Mouse (Mus musculus): ENCODE measurements at regions not wholly inside any gene's neighbourhood (a gene's known extent, or its start where the extent isn't known, plus 50 kb on each side); places are given as distances from the start of the nearest gene placed in this dataset.

DNA sequence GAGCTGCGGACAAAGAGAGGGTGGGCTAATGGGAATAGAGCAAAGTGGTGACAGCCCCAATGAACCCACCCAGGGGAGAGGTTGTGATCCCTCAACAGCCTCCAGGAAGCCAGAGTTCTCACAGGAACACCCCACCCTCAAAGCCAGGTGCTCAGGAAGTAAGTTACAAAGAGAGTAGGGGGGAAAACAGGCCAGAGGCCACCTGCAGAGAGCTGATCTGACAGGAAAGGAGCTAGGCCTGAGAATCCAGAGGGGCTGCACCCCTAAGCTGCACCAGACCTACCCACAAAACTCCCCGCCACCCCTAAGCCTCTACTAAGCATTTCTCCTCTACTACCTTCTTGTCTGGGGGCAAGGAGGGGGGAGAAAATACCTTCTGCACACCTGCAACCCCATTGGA, 120.5 kb downstream of the Psmg1 start:
- Histone ChIP-seq H3K36me3 (replicated peaks; ENCODE audit: control insufficient read depth, insufficient read depth, low read depth, low read length) (no peaks in the 10 kb centered on the region), H3K27ac (replicated peaks; ENCODE audit: low read depth, low read length) (no peak overlapping the region), H3K4me3 (ENCODE audit: low read depth, low read length) (no peak overlapping the region), H3K4me1 (ENCODE audit: control insufficient read depth, insufficient read depth, low read length) (no peaks in the 10 kb centered on the region), H3K27me3 (ENCODE audit: control insufficient read depth, insufficient read depth, low read length) (no peaks in the 10 kb centered on the region), H3K9me3 (replicated peaks; ENCODE audit: control insufficient read depth, low read length) (no peaks in the 10 kb centered on the region), H3K4me2 (ENCODE audit: low read depth, low read length) (no peak overlapping the region), H3K9ac (replicated peaks; ENCODE audit: low read length) (no peak overlapping the region)
- ATAC-seq (replicated peaks; ENCODE audit: insufficient number of reproducible peaks, low FRiP score, low TSS enrichment, low read depth), result no peak
- DNase-seq (ENCODE audit: low spot score), result no peak
- 83% methylated on average over 2 of the region's 2 CpGs for WGBS

DNA sequence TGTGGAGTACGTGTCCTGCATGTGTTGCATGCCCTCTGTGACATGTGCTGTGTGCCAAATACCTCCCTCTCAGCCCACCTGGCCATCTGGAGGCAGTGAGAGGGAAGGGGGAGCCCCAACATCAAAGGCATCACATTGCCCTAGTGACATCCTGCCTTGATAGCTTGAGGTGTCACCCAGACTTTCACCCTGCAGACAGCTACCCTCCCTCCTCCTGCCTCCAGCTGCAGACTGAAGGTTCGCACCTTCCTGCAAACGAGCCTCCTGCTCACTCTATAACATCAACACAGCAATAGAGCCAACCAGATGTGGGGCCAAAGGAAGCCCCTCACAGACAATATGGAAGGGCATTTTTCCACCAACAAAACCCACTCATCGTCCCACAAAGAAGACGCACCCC, 121.3 kb downstream of the Psmg1 start:
- Histone ChIP-seq H3K9me3 (replicated peaks; ENCODE audit: control insufficient read depth, low read length) (no peaks in the 10 kb centered on the region), H3K27ac (replicated peaks; ENCODE audit: low read depth, low read length) (no peak overlapping the region), H3K9ac (replicated peaks; ENCODE audit: low read length) (0 out of 2 replicates have a peak overlapping the region, but pooled peaks have one; percentile 6), H3K27me3 (ENCODE audit: control insufficient read depth, insufficient read depth, low read length) (no peaks in the 10 kb centered on the region), H3K36me3 (replicated peaks; ENCODE audit: control insufficient read depth, insufficient read depth, low read depth, low read length) (no peaks in the 10 kb centered on the region), H3K4me3 (ENCODE audit: low read depth, low read length) (no peak overlapping the region), H3K4me2 (ENCODE audit: low read depth, low read length) (no peak overlapping the region), H3K4me1 (ENCODE audit: control insufficient read depth, insufficient read depth, low read length) (no peaks in the 10 kb centered on the region)
- DNase-seq (ENCODE audit: low spot score) (no peak), ATAC-seq (replicated peaks; ENCODE audit: insufficient number of reproducible peaks, low FRiP score, low TSS enrichment, low read depth) (no peak)
- WGBS, result 58% methylated on average over 5 of the region's 5 CpGs

DNA sequence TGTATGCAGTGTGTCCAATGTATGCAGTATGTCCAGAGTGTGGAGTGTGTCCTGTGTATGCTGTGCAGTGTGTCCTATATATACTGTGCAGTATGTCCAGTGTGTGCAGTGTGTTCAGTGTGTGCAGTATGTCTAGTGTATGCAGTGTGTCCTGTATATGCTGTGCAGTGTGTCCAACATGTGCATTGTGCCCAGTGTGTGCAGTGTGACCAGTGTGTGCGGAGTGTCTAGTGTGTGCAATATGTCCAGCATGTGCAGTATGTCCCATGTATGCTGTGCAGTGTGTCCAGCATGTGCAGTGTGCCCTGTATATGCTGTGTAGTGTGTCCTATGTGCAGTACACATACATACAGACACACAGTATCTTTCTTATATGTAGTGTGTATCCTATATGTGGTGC, 121.9 kb downstream of the Psmg1 start:
- no peaks in the 10 kb centered on the region for H3K9me3 ChIP-seq (replicated peaks; ENCODE audit: control insufficient read depth, low read length)
- H3K4me1 ChIP-seq (ENCODE audit: control insufficient read depth, insufficient read depth, low read length), result no peaks in the 10 kb centered on the region
- H3K36me3 ChIP-seq (replicated peaks; ENCODE audit: control insufficient read depth, insufficient read depth, low read depth, low read length), result no peaks in the 10 kb centered on the region
- H3K4me2 ChIP-seq (ENCODE audit: low read depth, low read length), result no peak overlapping the region
- H3K27me3 ChIP-seq (ENCODE audit: control insufficient read depth, insufficient read depth, low read length), result no peaks in the 10 kb centered on the region
- H3K4me3 ChIP-seq (ENCODE audit: low read depth, low read length), result no peak overlapping the region
- H3K27ac ChIP-seq (replicated peaks; ENCODE audit: low read depth, low read length), result no peak overlapping the region
- DNase-seq (ENCODE audit: low spot score) (no peak), ATAC-seq (replicated peaks; ENCODE audit: insufficient number of reproducible peaks, low FRiP score, low TSS enrichment, low read depth) (0 out of 2 replicates have a peak, but pooled peaks have one; percentile 14)
- 97% methylated on average over 1 of the region's 1 CpGs for WGBS
- no peak overlapping the region for H3K9ac ChIP-seq (replicated peaks; ENCODE audit: low read length)

DNA sequence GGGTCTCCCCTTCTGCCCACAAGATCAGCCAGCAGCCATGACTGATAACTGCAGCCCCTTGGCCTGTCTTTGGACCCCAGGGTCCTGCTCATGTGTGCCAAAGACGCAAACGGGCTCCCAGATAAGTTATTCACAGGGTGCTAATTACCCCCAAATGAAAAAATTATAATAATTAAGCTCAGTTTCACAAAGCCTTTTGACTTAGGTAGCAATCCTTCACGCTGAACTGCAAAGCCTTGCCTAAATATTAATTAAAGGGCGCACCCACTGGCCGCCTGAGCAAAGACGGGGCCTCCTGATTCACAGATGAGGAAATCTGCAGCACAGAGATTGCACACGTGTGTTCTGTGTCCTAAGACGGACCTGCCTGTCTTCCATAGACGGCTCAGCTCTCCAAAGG, 123.2 kb downstream of the Psmg1 start:
- Histone ChIP-seq H3K27me3 (ENCODE audit: control insufficient read depth, insufficient read depth, low read length) (no peaks in the 10 kb centered on the region), H3K4me3 (ENCODE audit: low read depth, low read length) (no peak overlapping the region), H3K9ac (replicated peaks; ENCODE audit: low read length) (no peak overlapping the region), H3K27ac (replicated peaks; ENCODE audit: low read depth, low read length) (no peak overlapping the region), H3K36me3 (replicated peaks; ENCODE audit: control insufficient read depth, insufficient read depth, low read depth, low read length) (no peaks in the 10 kb centered on the region), H3K4me1 (ENCODE audit: control insufficient read depth, insufficient read depth, low read length) (no peaks in the 10 kb centered on the region), H3K9me3 (replicated peaks; ENCODE audit: control insufficient read depth, low read length) (no peaks in the 10 kb centered on the region), H3K4me2 (ENCODE audit: low read depth, low read length) (no peak overlapping the region)
- no peak for DNase-seq (ENCODE audit: low spot score)
- WGBS, result 78% methylated on average over 9 of the region's 9 CpGs
- no peak for ATAC-seq (replicated peaks; ENCODE audit: insufficient number of reproducible peaks, low FRiP score, low TSS enrichment, low read depth)

DNA sequence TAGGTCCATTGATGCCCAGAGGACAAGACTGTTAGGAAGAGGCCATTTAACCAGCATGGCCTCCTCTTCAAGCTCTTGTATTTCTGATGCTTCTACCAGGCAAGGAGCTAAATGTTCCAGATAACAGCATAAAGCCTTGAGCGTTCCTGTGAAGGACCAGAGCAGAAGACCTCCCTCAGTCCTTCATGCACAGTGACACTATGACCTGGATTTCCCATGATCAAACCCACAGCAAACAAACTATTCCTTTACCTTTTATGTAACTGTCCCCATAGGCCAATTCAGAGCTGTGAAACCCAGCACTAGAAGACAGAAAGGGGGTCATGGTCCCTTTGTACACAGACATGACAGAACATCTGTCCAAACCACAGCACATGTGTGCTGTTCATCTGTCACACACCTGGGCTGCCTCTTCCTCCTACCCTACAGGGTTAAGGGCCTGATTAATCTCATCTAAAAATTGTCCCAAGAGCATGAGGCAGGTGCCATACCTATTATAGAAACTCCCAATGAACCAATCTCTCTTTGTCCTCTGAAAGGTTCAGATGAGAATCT, 123.8 kb downstream of the Psmg1 start:
- Histone ChIP-seq H3K9me3 (replicated peaks; ENCODE audit: control insufficient read depth, low read length) (no peaks in the 10 kb centered on the region), H3K4me1 (ENCODE audit: control insufficient read depth, insufficient read depth, low read length) (no peaks in the 10 kb centered on the region), H3K4me3 (ENCODE audit: low read depth, low read length) (no peak overlapping the region), H3K4me2 (ENCODE audit: low read depth, low read length) (no peak overlapping the region), H3K36me3 (replicated peaks; ENCODE audit: control insufficient read depth, insufficient read depth, low read depth, low read length) (no peaks in the 10 kb centered on the region), H3K27ac (replicated peaks; ENCODE audit: low read depth, low read length) (no peak overlapping the region), H3K9ac (replicated peaks; ENCODE audit: low read length) (no peak overlapping the region), H3K27me3 (ENCODE audit: control insufficient read depth, insufficient read depth, low read length) (no peaks in the 10 kb centered on the region)
- no peak for ATAC-seq (replicated peaks; ENCODE audit: insufficient number of reproducible peaks, low FRiP score, low TSS enrichment, low read depth)
- DNase-seq (ENCODE audit: low spot score), result no peak
- WGBS, result 85% methylated on average over 1 of the region's 1 CpGs

DNA sequence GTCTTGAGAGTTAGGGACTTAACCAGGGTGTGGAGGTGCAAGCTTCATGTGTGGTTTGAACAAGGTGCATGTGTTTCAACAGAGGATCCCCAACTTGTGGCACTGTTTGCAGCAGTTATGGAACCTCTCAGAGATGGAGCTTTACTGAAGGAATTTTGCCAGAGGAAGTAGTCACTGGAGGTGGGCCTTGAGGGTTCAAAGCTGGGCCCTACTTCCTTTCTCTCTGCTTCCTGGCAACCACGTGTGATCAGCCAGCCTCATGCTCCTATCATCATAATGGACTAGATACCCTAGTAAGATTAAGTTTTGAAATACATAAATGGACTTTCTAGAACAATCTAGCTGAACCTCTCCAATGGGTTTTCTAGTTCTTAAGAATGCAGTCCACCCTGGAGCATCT, 125.2 kb downstream of the Psmg1 start:
- 83% methylated on average over 1 of the region's 1 CpGs for WGBS
- Histone ChIP-seq H3K9me3 (replicated peaks; ENCODE audit: control insufficient read depth, low read length) (no peaks in the 10 kb centered on the region), H3K27me3 (ENCODE audit: control insufficient read depth, insufficient read depth, low read length) (no peaks in the 10 kb centered on the region), H3K4me3 (ENCODE audit: low read depth, low read length) (no peak overlapping the region), H3K27ac (replicated peaks; ENCODE audit: low read depth, low read length) (no peak overlapping the region), H3K4me2 (ENCODE audit: low read depth, low read length) (no peak overlapping the region), H3K9ac (replicated peaks; ENCODE audit: low read length) (no peak overlapping the region), H3K4me1 (ENCODE audit: control insufficient read depth, insufficient read depth, low read length) (no peaks in the 10 kb centered on the region), H3K36me3 (replicated peaks; ENCODE audit: control insufficient read depth, insufficient read depth, low read depth, low read length) (no peaks in the 10 kb centered on the region)
- DNase-seq (ENCODE audit: low spot score), result no peak
- no peak for ATAC-seq (replicated peaks; ENCODE audit: insufficient number of reproducible peaks, low FRiP score, low TSS enrichment, low read depth)

DNA sequence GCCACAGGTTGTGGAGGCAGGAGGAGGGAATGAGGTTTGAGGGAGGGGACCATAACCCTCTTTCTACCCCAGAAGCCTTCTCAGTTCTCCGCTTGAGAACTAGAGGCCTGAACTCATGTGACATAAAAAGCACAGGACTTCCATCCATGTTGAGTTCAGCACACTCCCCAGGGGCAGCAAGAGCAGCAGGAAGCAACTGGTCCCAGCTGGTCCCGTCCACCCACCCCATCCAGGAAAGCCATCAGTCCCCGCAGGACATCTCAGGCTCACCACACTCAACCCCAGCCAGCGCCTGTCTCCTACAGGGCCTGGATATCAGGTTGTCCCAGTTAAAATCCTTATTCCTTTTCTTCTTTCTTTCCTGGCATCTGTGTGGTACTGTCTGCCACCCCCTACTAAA, 126.1 kb downstream of the Psmg1 start:
- H3K27me3 ChIP-seq (ENCODE audit: control insufficient read depth, insufficient read depth, low read length), result no peaks in the 10 kb centered on the region
- no peaks in the 10 kb centered on the region for H3K36me3 ChIP-seq (replicated peaks; ENCODE audit: control insufficient read depth, insufficient read depth, low read depth, low read length)
- no peaks in the 10 kb centered on the region for H3K9me3 ChIP-seq (replicated peaks; ENCODE audit: control insufficient read depth, low read length)
- no peak overlapping the region for H3K4me2 ChIP-seq (ENCODE audit: low read depth, low read length)
- no peak overlapping the region for H3K27ac ChIP-seq (replicated peaks; ENCODE audit: low read depth, low read length)
- DNase-seq (ENCODE audit: low spot score) (no peak), ATAC-seq (replicated peaks; ENCODE audit: insufficient number of reproducible peaks, low FRiP score, low TSS enrichment, low read depth) (no peak)
- no peak overlapping the region for H3K9ac ChIP-seq (replicated peaks; ENCODE audit: low read length)
- H3K4me3 ChIP-seq (ENCODE audit: low read depth, low read length), result no peak overlapping the region
- H3K4me1 ChIP-seq (ENCODE audit: control insufficient read depth, insufficient read depth, low read length), result no peaks in the 10 kb centered on the region
- WGBS, result 69% methylated on average over 4 of the region's 4 CpGs

DNA sequence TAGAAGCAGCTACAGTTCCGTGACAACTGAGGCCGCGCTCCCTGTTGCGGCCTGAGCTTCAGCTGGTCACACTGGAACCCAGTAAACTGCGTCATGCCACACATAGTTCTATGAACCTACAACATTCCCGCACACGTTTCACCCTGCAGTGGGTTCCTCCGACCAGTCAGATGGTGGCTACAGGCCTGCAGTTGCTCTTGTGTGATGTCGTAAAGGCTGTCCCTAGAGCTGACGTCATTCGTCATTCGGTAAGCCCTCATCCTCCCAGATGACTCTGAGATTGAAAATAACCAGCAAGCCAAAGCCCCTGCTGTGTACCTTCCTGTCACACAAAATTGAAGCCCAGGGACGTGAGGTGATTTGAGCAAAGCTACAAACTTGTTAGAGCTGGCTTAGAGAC, 126.7 kb downstream of the Psmg1 start:
- Histone ChIP-seq H3K27me3 (ENCODE audit: control insufficient read depth, insufficient read depth, low read length) (no peaks in the 10 kb centered on the region), H3K36me3 (replicated peaks; ENCODE audit: control insufficient read depth, insufficient read depth, low read depth, low read length) (no peaks in the 10 kb centered on the region), H3K27ac (replicated peaks; ENCODE audit: low read depth, low read length) (no peak overlapping the region), H3K4me3 (ENCODE audit: low read depth, low read length) (no peak overlapping the region), H3K9me3 (replicated peaks; ENCODE audit: control insufficient read depth, low read length) (no peaks in the 10 kb centered on the region), H3K4me1 (ENCODE audit: control insufficient read depth, insufficient read depth, low read length) (no peaks in the 10 kb centered on the region), H3K9ac (replicated peaks; ENCODE audit: low read length) (no peak overlapping the region), H3K4me2 (ENCODE audit: low read depth, low read length) (no peak overlapping the region)
- DNase-seq (ENCODE audit: low spot score) (no peak), ATAC-seq (replicated peaks; ENCODE audit: insufficient number of reproducible peaks, low FRiP score, low TSS enrichment, low read depth) (no peak)
- WGBS, result 81% methylated on average over 13 of the region's 13 CpGs
